Mouse (Mus musculus): ENCODE data around the gene Arhgef3. TPM values are rescaled to one million over a fixed set of nuclear protein-coding genes. Genes with fewer than 3 reads are reported as not detected.
A peak's percentile ranks its signal among the peaks of the same experiment; 100 is the strongest.

Arhgef3 gene
- polyA plus RNA-seq, 2 experiments from 2014 or later = 120 to 133 TPM

DNA sequence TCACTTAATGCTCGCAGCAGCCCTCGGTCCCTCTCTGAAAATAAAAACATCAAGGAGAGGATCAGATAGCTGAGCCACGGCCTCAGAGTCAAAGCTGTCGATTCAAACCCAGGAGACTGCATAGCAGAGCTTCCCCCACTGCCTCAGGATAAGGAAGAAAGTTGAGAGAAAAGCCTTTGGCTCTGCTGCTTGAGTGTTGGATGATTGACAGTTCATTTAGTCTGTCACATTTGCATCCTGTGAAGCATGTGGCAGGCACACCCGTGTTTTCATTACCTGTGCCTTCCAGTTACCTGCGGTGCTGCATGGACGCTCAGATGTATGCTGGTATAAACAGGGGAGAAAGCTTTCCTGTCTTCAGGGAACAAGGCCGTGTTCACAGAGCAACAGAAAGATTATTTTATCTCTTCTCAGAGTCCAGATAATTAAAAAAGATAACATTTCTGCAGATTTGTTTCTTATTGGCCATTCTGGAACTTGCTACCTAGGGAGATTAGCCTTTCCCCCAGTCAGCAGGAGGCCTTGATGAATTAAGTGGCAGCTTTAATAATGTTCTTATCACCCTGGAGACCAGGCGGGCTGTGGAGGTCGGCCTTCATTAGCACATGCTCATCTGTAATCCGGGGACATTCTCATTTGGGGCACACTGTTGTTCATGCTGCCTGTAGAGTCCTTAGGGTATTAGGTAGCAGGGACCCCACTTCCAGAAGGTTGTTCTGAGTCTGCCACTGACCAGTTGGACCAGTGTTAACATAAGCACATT lies 157.6 kb downstream of the Arhgef3 start:
- no peak for ATAC-seq

DNA sequence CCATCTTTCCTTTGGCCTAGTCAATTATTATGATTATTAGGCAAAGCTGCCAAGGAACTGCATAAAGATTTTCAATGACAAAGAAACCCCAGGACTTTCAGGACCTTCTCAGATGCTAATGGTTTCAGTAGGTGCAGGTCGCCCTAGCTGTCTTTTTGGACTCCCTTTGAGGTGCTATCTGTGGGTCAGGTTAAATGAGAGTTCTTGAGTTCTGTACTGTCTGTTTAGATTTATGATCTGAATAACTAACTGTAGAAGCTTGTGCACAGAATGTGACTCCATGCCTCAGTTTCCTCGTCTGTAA lies 158.1 kb downstream of the Arhgef3 start:
- ATAC-seq = no peak

GRCm38 (mm10) chr14:27273169-27273568 lies 158.5 kb downstream of the Arhgef3 start:
- no peak for ATAC-seq

GRCm38 (mm10) chr14:27277259-27277658 lies 162.6 kb downstream of the Arhgef3 start:
- no peak for ATAC-seq

DNA sequence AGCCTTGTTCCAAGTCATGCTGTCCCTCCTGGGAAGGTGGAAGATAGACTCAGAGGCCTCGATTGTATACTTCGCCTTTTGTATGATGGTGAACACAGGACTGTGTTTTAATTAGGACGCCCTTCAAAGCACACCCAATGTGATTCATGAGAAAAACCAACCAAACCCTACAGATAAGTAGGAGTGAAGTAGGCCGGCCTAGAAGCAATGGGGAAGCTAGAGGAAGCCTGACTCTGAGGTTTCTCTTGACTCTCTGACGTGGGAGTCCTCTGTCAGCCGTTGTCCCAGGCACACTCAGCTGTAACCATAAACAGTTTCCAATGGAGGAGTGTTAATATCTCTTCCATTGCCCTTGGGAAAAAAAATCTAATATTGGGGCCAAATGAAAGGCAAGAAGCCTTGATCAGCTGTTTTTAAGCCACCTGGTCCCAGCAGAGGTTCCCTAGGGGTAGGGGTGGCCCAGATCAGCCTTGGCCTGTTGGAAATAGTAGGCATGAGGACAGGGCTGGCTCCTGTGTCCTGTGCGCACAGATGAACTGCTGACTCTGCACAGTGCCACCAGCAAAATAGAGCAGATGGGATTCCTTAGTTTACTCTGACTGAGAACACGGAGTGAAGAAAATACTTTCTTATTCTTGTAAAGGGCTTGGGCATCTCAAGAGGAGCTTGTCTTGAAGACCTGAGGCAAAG lies 165.6 kb downstream of the Arhgef3 start:
- peak; percentile 49 for ATAC-seq

- no peak for ATAC-seq
These were observed 169.3 kb downstream of the Arhgef3 start for GRCm38 (mm10) chr14:27283956-27284355.

DNA sequence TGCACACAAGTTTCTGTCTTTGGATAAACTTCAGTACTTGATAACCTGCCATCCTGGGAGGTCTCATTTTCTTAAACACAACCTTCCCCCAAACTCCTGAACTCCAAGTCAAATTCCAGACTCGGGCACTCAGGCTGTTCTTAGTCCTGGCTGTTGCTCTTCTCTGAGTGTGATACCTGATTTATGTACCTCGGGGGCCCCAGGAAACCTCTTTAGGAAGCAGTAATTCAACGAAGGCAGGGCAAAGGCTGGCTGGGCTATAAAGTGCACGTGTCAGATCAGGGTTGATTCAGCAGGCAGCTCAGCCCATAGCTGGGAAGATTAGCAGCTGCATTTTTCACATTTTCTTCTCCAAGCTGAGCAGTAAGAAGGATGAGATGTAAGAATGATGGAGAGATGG lies 171.5 kb downstream of the Arhgef3 start:
- no peak for ATAC-seq

DNA sequence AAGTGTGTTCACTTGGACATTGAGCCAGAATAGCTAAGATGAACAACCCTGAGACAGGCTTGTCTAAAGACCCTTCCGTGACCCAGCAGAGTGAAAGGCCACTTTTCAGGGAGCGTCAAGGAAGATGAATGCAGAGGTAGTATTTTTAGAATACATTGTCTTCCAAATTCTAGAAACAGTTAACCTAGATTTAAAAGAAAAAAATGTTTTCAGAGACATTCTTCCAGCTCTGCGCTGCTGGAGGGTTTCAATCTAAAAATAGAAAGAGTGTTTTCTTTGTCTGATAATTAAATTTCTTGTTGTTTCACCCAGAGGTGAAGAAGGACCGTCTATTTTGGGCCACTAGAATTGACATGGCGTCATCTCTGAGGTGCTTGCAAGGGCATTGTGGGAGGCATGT lies 174.4 kb downstream of the Arhgef3 start:
- no peak for ATAC-seq

DNA sequence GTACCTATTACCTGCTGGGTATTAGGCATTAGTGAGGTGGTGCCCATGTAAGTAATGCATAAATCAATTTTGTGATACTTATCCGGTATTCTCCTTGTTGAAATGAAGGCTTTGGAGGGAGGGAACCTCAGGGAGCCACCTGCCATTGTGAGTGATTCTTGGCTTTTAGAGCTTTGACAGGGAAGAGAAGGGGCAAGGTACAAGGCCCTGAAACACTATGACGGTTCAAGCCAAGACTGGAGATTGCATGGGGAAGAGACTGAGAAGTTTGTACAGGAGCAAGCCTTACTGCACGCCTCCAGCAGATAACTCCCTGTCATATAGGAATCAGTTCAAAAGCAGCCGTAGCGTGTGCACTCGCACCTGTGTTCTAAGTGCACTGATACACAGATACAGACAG lies 177.4 kb downstream of the Arhgef3 start:
- no peak for ATAC-seq

DNA sequence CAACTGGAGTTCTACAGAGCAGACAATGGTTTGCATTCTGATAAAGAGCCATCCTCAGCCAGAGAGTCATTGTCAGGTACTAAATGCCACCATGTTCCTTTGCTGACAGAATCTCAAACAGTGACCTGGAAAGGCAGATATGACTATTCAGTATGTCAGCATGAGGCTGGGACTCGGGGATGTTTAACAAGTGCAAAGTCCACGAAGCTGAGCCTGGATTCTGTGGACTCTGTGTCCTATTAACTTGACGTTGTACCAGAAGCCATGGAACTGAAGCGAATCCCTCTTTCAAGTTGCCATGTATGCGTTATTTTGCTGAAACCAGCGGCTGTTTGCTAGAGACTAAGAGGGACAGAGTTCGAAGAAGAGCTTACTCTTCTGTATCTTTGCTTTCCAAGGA lies 181.1 kb downstream of the Arhgef3 start:
- no peak for ATAC-seq

- no peak for ATAC-seq
These were observed 182.3 kb downstream of the Arhgef3 start for GRCm38 (mm10) chr14:27296987-27297386.

- ATAC-seq = no peak
These were observed 184.2 kb downstream of the Arhgef3 start for GRCm38 (mm10) chr14:27298875-27299274.

GRCm38 (mm10) chr14:27299705-27300104 lies 185.0 kb downstream of the Arhgef3 start:
- ATAC-seq = no peak

- ATAC-seq = no peak
These were observed 187.2 kb downstream of the Arhgef3 start for GRCm38 (mm10) chr14:27301768-27302499.

DNA sequence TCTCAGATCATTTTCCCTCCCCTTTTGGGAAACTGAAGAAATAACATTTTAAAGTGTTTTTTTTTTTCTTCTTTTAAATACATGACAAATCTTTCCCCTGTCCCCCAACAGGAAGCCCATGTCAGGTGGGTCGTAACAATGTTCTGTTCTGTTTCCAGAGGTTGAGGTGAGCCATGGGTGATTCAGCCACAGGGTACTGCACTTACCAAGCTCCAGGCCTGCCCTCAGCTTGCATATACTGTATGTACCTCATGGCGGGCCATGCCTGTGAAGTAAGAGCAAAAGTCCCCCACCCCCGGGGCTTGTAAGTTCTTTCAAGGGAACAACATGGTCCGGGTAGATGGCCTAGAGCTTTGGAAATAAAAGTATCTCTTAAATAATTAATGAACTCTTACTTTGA lies 188.6 kb downstream of the Arhgef3 start:
- ATAC-seq = peak; percentile 48

GRCm38 (mm10) chr14:27304408-27304807 lies 189.7 kb downstream of the Arhgef3 start:
- peak; percentile 64 for ATAC-seq

DNA sequence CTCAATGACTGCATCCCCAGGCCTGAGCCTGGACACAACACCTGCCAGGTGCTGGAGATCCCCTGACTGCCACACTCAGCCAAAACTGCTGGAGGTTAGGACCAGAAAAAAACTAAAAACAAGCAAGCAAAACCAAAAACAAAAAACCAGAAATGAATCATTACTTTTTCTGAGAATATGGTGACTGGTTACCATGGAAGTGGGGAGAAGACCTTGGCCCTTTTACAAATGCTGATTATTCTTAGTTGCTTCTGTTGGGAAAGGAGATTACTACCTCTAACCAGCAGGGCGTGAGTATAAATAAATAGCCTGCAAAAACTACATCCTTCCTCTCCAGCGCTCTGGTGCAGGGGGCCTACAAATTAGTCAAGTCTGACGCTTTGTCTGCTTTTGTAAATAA lies 194.1 kb downstream of the Arhgef3 start:
- no peak for ATAC-seq

GRCm38 (mm10) chr14:27310559-27311242 lies 196.0 kb downstream of the Arhgef3 start:
- no peak for ATAC-seq

GRCm38 (mm10) chr14:27312380-27312779 lies 197.7 kb downstream of the Arhgef3 start:
- ATAC-seq = no peak

GRCm38 (mm10) chr14:27315737-27316136 lies 201.0 kb downstream of the Arhgef3 start:
- ATAC-seq = no peak

DNA sequence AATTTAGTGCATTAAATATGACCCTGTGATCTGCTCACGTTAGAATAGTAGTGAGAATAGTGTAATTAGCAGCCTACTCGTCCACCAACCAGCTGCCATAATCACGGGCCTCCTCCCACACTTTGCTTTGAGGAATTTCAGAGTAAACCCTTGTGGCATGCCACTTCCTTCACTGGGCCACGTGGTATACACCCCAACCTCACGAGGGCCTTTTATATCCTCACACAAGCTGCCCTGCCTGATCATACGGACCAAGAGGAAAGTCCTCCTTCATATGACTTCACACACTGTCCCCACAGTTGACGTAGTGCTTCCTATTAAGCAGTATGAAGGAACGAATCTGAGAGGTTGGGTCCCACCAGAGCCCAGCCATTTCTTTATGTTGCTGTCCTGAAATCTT lies 202.4 kb downstream of the Arhgef3 start:
- peak; percentile 93 for ATAC-seq

DNA sequence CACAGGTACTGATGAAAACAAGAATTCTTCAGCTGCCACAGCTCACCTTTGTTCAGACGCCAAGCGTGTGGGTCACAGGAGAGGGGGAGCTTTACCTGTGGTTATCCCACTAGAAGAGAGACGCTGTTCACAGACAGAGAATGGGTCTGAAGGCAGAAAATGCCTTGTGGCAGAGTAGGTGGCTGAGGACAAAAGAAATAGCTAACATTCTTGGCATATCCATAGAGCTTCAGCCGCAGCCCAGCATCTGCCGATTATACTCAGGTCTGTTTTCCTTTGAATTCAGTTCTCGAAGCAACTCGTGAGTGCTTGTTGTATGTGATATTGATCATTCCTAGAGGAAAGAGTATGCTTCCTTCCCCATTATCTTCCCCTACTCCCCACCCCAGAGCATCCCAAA lies 204.7 kb downstream of the Arhgef3 start:
- ATAC-seq = no peak

DNA sequence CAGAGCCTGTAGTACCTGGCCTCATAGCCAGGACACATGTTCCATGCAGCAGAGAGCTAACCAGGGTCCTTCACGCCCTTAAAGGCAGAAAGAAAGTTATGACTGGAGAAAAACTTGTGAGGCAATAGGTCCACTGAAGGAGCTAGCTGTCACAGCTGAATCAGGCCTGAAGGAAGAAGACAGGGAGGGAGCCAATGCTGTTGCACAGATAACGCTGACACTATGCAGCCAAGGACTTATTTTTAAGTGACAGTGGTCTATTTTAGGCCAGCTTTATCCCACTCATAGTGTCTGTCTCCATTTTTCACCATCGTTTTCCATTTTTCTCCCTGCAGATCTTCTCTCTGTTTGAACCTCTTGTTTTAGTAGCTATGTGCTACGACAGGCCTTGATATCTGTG lies 207.3 kb downstream of the Arhgef3 start:
- no peak for ATAC-seq
